Mouse (Mus musculus) liver, embryonic 16.5 days (tissue): ENCODE data around the gene Rab29. TPM values are rescaled to one million over a fixed set of nuclear protein-coding genes. Genes with fewer than 3 reads are reported as not detected.
A peak's percentile ranks its signal among the peaks of the same experiment; 100 is the strongest.

Experiments
- ATAC-seq: fragments of 200-750 bp; cut with Nextera tagmentation; 2 replicates; pipeline ENCODE4 v1.8.0; 2017; ENCODE audit warnings: low read depth, mild to moderate bottlenecking, moderate number of reproducible peaks, moderate library complexity
- H3K27ac ChIP-seq: fragments of 300-500 bp; sonication (generic); 2 replicates; pipeline ENCODE4 v1.5.1; 2014; ENCODE audit warnings: mild to moderate bottlenecking, low read length
- H3K27me3 ChIP-seq: fragments of 300-500 bp; sonication (generic); 2 replicates; pipeline ENCODE4 v1.6.1; 2014; ENCODE audit warnings: low read depth, low read length, mixed read lengths; ENCODE audit not compliant: control insufficient read depth, insufficient read depth
- H3K36me3 ChIP-seq: fragments of 300-500 bp; sonication (generic); 2 replicates; pipeline ENCODE4 v1.6.1; 2014; ENCODE audit warnings: mild to moderate bottlenecking; ENCODE audit not compliant: control insufficient read depth, insufficient read depth
- H3K4me1 ChIP-seq: fragments of 300-500 bp; sonication (generic); 2 replicates; pipeline ENCODE4 v1.6.1; 2014; ENCODE audit warnings: low read depth, low read length, mixed read lengths; ENCODE audit not compliant: control insufficient read depth
- H3K4me2 ChIP-seq: fragments of 300-500 bp; sonication (generic); 2 replicates; pipeline ENCODE4 v1.6.1; 2014; ENCODE audit warnings: low read depth, low read length, mixed read lengths
- H3K4me3 ChIP-seq: fragments of 300-500 bp; sonication (generic); 2 replicates; pipeline ENCODE4 v1.5.1; 2014; ENCODE audit warnings: low read depth, mild to moderate bottlenecking, low read length
- H3K9ac ChIP-seq: fragments of 300-500 bp; sonication (generic); 2 replicates; pipeline ENCODE4 v1.6.1; 2014; ENCODE audit warnings: low read depth, low read length
- H3K9me3 ChIP-seq: fragments of 300-500 bp; sonication (generic); replicated peaks from 2 replicates; pipeline ENCODE4 v1.6.1; 2016; ENCODE audit warnings: low read length; ENCODE audit not compliant: control insufficient read depth
- WGBS: fragments of 180-500 bp; shearing (Covaris S2); extraction: QIAGEN DNeasy Blood & Tissue Kit; methylation state at CpG from one replicate; pipeline ENCODE4 v1.1.7; 2014; ENCODE audit not compliant: insufficient replicate concordance; 5-methylcytosine and 5-hydroxymethylcytosine counted together
- polyA plus RNA-seq: library from polyadenylated mRNA; unstranded; fragments of >200 nt; fragmentation: Nextera tagmentation; extraction: Ambion mirVana; gene quantifications from 2 replicates; pipeline ENCODE4 v1.2.1, GENCODE M21; 2015

Rab29 gene
- polyA plus RNA-seq, 1 experiment from 2014 or later: 9.4 TPM

GRCm38 (mm10) chr1:131827787-131828258 is 39.2 kb upstream of the Rab29 start:
- H3K9ac ChIP-seq: peak overlapping the region; percentile 70
- H3K36me3 ChIP-seq: no peaks in the 10 kb centered on the region
- no peaks in the 10 kb centered on the region for H3K9me3 ChIP-seq
- peak overlapping the region; percentile 94 for H3K4me2 ChIP-seq
- WGBS: 0% methylated on average over 36 of the region's 36 CpGs
- H3K27me3 ChIP-seq: no peaks in the 10 kb centered on the region
- peak overlapping the region; percentile 66 for H3K4me3 ChIP-seq
- peaks cover 10% of the 10 kb centered on the region for H3K4me1 ChIP-seq
- peak; percentile 91 for ATAC-seq
- no peak overlapping the region for H3K27ac ChIP-seq

- Histone ChIP-seq H3K27me3 (no peaks in the 10 kb centered on the region), H3K36me3 (no peaks in the 10 kb centered on the region), H3K9ac (peak overlapping the region; percentile 56), H3K4me1 (peaks cover 10% of the 10 kb centered on the region), H3K9me3 (no peaks in the 10 kb centered on the region), H3K4me2 (peak overlapping the region; percentile 94), H3K4me3 (peak overlapping the region; percentile 66), H3K27ac (no peak overlapping the region)
- ATAC-seq: peak; percentile 50
- WGBS: 3% methylated on average over 22 of the region's 22 CpGs
These were observed 38.5 kb upstream of the Rab29 start for GRCm38 (mm10) chr1:131828297-131829126.

GRCm38 (mm10) chr1:131829279-131829678 is 37.7 kb upstream of the Rab29 start:
- Histone ChIP-seq H3K27me3 (no peaks in the 10 kb centered on the region), H3K36me3 (no peaks in the 10 kb centered on the region), H3K9me3 (no peaks in the 10 kb centered on the region), H3K4me3 (no peak overlapping the region), H3K9ac (no peak overlapping the region), H3K4me1 (peaks cover 10% of the 10 kb centered on the region), H3K27ac (no peak overlapping the region), H3K4me2 (no peak overlapping the region)
- 34% methylated on average over 5 of the region's 5 CpGs for WGBS
- no peak for ATAC-seq

GRCm38 (mm10) chr1:131830561-131830960 is 36.5 kb upstream of the Rab29 start:
- no peak overlapping the region for H3K9ac ChIP-seq
- peaks cover 10% of the 10 kb centered on the region for H3K4me1 ChIP-seq
- H3K4me2 ChIP-seq: no peak overlapping the region
- no peaks in the 10 kb centered on the region for H3K36me3 ChIP-seq
- H3K27me3 ChIP-seq: no peaks in the 10 kb centered on the region
- WGBS: 82% methylated on average over 15 of the region's 15 CpGs
- ATAC-seq: no peak
- no peaks in the 10 kb centered on the region for H3K9me3 ChIP-seq
- no peak overlapping the region for H3K27ac ChIP-seq
- no peak overlapping the region for H3K4me3 ChIP-seq

GRCm38 (mm10) chr1:131830971-131831641 is 35.9 kb upstream of the Rab29 start:
- no peak overlapping the region for H3K4me3 ChIP-seq
- H3K9me3 ChIP-seq: no peaks in the 10 kb centered on the region
- no peaks in the 10 kb centered on the region for H3K27me3 ChIP-seq
- no peak for ATAC-seq
- 67% methylated on average over 8 of the region's 8 CpGs for WGBS
- no peaks in the 10 kb centered on the region for H3K36me3 ChIP-seq
- H3K4me2 ChIP-seq: no peak overlapping the region
- no peak overlapping the region for H3K9ac ChIP-seq
- peaks cover 10% of the 10 kb centered on the region for H3K4me1 ChIP-seq
- no peak overlapping the region for H3K27ac ChIP-seq

- no peaks in the 10 kb centered on the region for H3K4me1 ChIP-seq
- H3K27ac ChIP-seq: no peak overlapping the region
- no peak for ATAC-seq
- no peak overlapping the region for H3K4me2 ChIP-seq
- no peaks in the 10 kb centered on the region for H3K27me3 ChIP-seq
- 74% methylated on average over 3 of the region's 3 CpGs for whole genome bisulfite sequencing
- no peaks in the 10 kb centered on the region for H3K9me3 ChIP-seq
- H3K36me3 ChIP-seq: no peaks in the 10 kb centered on the region
- no peak overlapping the region for H3K4me3 ChIP-seq
- H3K9ac ChIP-seq: no peak overlapping the region
These were observed 30.0 kb upstream of the Rab29 start for GRCm38 (mm10) chr1:131837035-131837434.

- Histone ChIP-seq H3K27ac (no peak overlapping the region), H3K9me3 (no peaks in the 10 kb centered on the region), H3K9ac (no peak overlapping the region), H3K36me3 (no peaks in the 10 kb centered on the region), H3K4me1 (no peaks in the 10 kb centered on the region), H3K4me3 (no peak overlapping the region), H3K4me2 (no peak overlapping the region), H3K27me3 (no peaks in the 10 kb centered on the region)
- WGBS: 60% methylated on average over 5 of the region's 5 CpGs
- no peak for ATAC-seq
These were observed 28.5 kb upstream of the Rab29 start for GRCm38 (mm10) chr1:131838542-131838941.

GRCm38 (mm10) chr1:131839279-131839678 is 27.7 kb upstream of the Rab29 start:
- 51% methylated on average over 2 of the region's 2 CpGs for WGBS
- H3K9ac ChIP-seq: no peak overlapping the region
- H3K4me1 ChIP-seq: no peaks in the 10 kb centered on the region
- H3K27ac ChIP-seq: no peak overlapping the region
- H3K4me2 ChIP-seq: no peak overlapping the region
- H3K4me3 ChIP-seq: no peak overlapping the region
- no peaks in the 10 kb centered on the region for H3K27me3 ChIP-seq
- no peaks in the 10 kb centered on the region for H3K9me3 ChIP-seq
- no peak for ATAC-seq
- no peaks in the 10 kb centered on the region for H3K36me3 ChIP-seq

- Histone ChIP-seq H3K4me2 (no peak overlapping the region), H3K27ac (no peak overlapping the region), H3K9ac (no peak overlapping the region), H3K4me3 (no peak overlapping the region), H3K36me3 (no peaks in the 10 kb centered on the region), H3K27me3 (no peaks in the 10 kb centered on the region), H3K9me3 (no peaks in the 10 kb centered on the region), H3K4me1 (no peaks in the 10 kb centered on the region; the same call in 1 of the 2 replicates)
- WGBS: 78% methylated on average over 4 of the region's 4 CpGs
- ATAC-seq: no peak
These were observed 24.8 kb upstream of the Rab29 start for GRCm38 (mm10) chr1:131842221-131842620.
